Mouse (Mus musculus) myocyte (in vitro differentiated cells): Measurements from ENCODE around the gene Mrpl42.

ENCODE experiments used
- CEBPB ChIP-seq: IDR thresholded peaks from 2 replicates; pipeline ENCODE4 v1.6.1; 2011; ENCODE audit warnings: mild to moderate bottlenecking, moderate library complexity; ENCODE audit not compliant: poor library complexity, insufficient read depth, severe bottlenecking
- E2F4 ChIP-seq: IDR thresholded peaks from one replicate; pipeline ENCODE4 v1.6.1; 2011; ENCODE audit warnings: mild to moderate bottlenecking, control low read depth, moderate library complexity; ENCODE audit not compliant: insufficient read depth
- MAX ChIP-seq: IDR thresholded peaks from one replicate; pipeline ENCODE4 v1.6.1; 2011; ENCODE audit warnings: low read depth, mild to moderate bottlenecking, control low read depth
- MYOD1 ChIP-seq, 3 experiments: IDR thresholded peaks; one replicate each; pipeline ENCODE4 v1.6.1; 2011; ENCODE audit warnings: control low read depth in 2 of 3, low read depth in 2 of 3, mild to moderate bottlenecking in 2 of 3, moderate library complexity in 1 of 3; ENCODE audit not compliant: insufficient read length in 2 of 3, control insufficient read depth in 1 of 3
- MYOG ChIP-seq, 3 experiments: IDR thresholded peaks; one replicate each; pipeline ENCODE4 v1.6.1; 2011; ENCODE audit warnings: control low read depth in 2 of 3, low read depth in 2 of 3, mild to moderate bottlenecking in 2 of 3; ENCODE audit not compliant: insufficient read length in 2 of 3, control insufficient read depth in 1 of 3, insufficient read depth in 1 of 3
- POLR2A ChIP-seq: IDR thresholded peaks from one replicate; pipeline ENCODE4 v1.6.1; 2011; ENCODE audit warnings: low read depth, mild to moderate bottlenecking, control low read depth, moderate library complexity; ENCODE audit not compliant: insufficient read length
- POLR2AphosphoS2 ChIP-seq: IDR thresholded peaks from one replicate; pipeline ENCODE4 v1.6.1; 2011; ENCODE audit warnings: low read depth, control low read depth; ENCODE audit not compliant: insufficient read length
- REST ChIP-seq: IDR thresholded peaks from one replicate; pipeline ENCODE4 v1.6.1; 2011; ENCODE audit warnings: mild to moderate bottlenecking, control low read depth, moderate library complexity; ENCODE audit not compliant: insufficient read depth, insufficient read length
- SRF ChIP-seq: IDR thresholded peaks from one replicate; pipeline ENCODE4 v1.6.1; 2011; ENCODE audit warnings: low read depth; ENCODE audit not compliant: control insufficient read depth, insufficient read length
- TCF12 ChIP-seq: IDR thresholded peaks from one replicate; pipeline ENCODE4 v1.6.1; 2011; ENCODE audit warnings: mild to moderate bottlenecking, control low read depth; ENCODE audit not compliant: poor library complexity, insufficient read depth, severe bottlenecking
- TCF3 ChIP-seq: IDR thresholded peaks from one replicate; pipeline ENCODE4 v1.6.1; 2011; ENCODE audit warnings: low read depth, control low read depth; ENCODE audit not compliant: insufficient read length
- USF1 ChIP-seq: IDR thresholded peaks from one replicate; pipeline ENCODE4 v1.6.1; 2011; ENCODE audit warnings: low read depth, mild to moderate bottlenecking, control low read depth, moderate library complexity

DNA sequence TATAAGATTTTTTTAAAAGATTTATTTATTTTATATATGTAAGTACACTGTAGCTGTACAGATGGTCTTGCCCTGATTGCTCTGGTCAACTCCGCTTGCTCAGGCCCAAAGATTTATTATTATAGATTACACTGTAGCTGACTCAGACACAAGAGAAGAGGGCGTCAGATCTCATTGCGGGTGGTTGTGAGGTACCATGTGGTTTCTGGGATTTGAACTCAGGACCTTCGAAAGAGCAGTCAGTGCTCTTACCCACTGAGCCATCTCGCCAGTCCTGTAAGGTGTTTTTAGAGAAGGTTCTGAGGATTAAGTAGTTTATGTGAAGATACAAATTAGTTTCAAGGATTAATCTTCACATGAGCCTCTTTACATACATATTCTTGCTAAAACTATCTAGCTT, 24.1 kb upstream of the Mrpl42 start:
- TF ChIP-seq MAX: no peak
- TF ChIP-seq POLR2A: no peak
- no peak for TF ChIP-seq POLR2AphosphoS2
- no peak for TF ChIP-seq USF1
- TF ChIP-seq MYOG (IDR thresholded peaks at IDR 0.05; ENCODE audit: control insufficient read depth in 1 of 3, insufficient read depth in 1 of 3, insufficient read length in 2 of 3, low read depth in 2 of 3): no peak
- no peak for TF ChIP-seq TCF12
- TF ChIP-seq MYOD1 (IDR thresholded peaks at IDR 0.05; ENCODE audit: control insufficient read depth in 1 of 3, insufficient read length in 2 of 3, low read depth in 2 of 3): no peak
- TF ChIP-seq CEBPB: no peak
- TF ChIP-seq E2F4: no peak
- no peak for TF ChIP-seq REST
- TF ChIP-seq TCF3: no peak
- TF ChIP-seq SRF: no peak
